Mouse (Mus musculus): ENCODE results near the gene Adgrb3. TPM values are rescaled to one million over a fixed set of nuclear protein-coding genes. Genes with fewer than 3 reads are reported as not detected.
A peak's percentile ranks its signal among the peaks of the same experiment; 100 is the strongest.

Gene Adgrb3
- total and polyA plus RNA-seq, 2 experiments from 2014 or later, result 54.6 to 90.7 TPM

- no peaks in the 10 kb centered on the region for H3K4me1 ChIP-seq (ENCODE audit: insufficient read depth, low read length)
These were observed 285.6 kb downstream of the Adgrb3 start for GRCm38 (mm10) chr1:25543915-25544314.

GRCm38 (mm10) chr1:25542891-25543290 is 286.6 kb downstream of the Adgrb3 start:
- H3K9ac ChIP-seq (replicated peaks; ENCODE audit: low read length, poor library complexity, severe bottlenecking), result no peak overlapping the region
- H3K4me1 ChIP-seq (ENCODE audit: insufficient read depth, low read length), result no peaks in the 10 kb centered on the region
- WGBS, result 45% methylated on average over 3 of the region's 3 CpGs
- H3K4me3 ChIP-seq (ENCODE audit: low read depth, low read length), result no peak overlapping the region
- H3K9me3 ChIP-seq (ENCODE audit: low read length), result no peaks in the 10 kb centered on the region
- ATAC-seq (ENCODE audit: low FRiP score) (no peak), DNase-seq (ENCODE audit: low spot score) (peak; percentile 7)
- H3K27ac ChIP-seq (ENCODE audit: low read depth, low read length), result no peak overlapping the region
- H3K36me3 ChIP-seq (ENCODE audit: insufficient read depth, low read length), result no peaks in the 10 kb centered on the region
- TF ChIP-seq CTCF (IDR thresholded peaks at IDR 0.05), result no peak
- H3K27me3 ChIP-seq (ENCODE audit: insufficient read depth, low read length), result no peaks in the 10 kb centered on the region
- no peak overlapping the region for H3K4me2 ChIP-seq (ENCODE audit: low read depth, low read length, poor library complexity, severe bottlenecking)

More at GRCm38 (mm10) chr1:25543915-25544314, 285.6 kb downstream of the Adgrb3 start:
- no peak for TF ChIP-seq CTCF (IDR thresholded peaks at IDR 0.05)
- Histone ChIP-seq H3K36me3 (ENCODE audit: insufficient read depth, low read length) (no peaks in the 10 kb centered on the region), H3K4me2 (ENCODE audit: low read depth, low read length, poor library complexity, severe bottlenecking) (no peak overlapping the region), H3K4me3 (ENCODE audit: low read depth, low read length) (no peak overlapping the region), H3K9me3 (ENCODE audit: low read length) (no peaks in the 10 kb centered on the region), H3K9ac (replicated peaks; ENCODE audit: low read length, poor library complexity, severe bottlenecking) (no peak overlapping the region), H3K27me3 (ENCODE audit: insufficient read depth, low read length) (no peaks in the 10 kb centered on the region), H3K27ac (ENCODE audit: low read depth, low read length) (no peak overlapping the region)
- no peak for ATAC-seq (ENCODE audit: low FRiP score)
- no peak for DNase-seq (ENCODE audit: low spot score)
- 76% methylated on average over 2 of the region's 2 CpGs for WGBS

GRCm38 (mm10) chr1:25526976-25527375 is 302.5 kb downstream of the Adgrb3 start:
- peak; percentile 73 for TF ChIP-seq CTCF (IDR thresholded peaks at IDR 0.05)
- H3K9me3 ChIP-seq (ENCODE audit: low read length), result no peaks in the 10 kb centered on the region

GRCm38 (mm10) chr1:25510321-25511055 is 319.0 kb downstream of the Adgrb3 start:
- H3K9ac ChIP-seq (replicated peaks; ENCODE audit: low read length, poor library complexity, severe bottlenecking), result no peak overlapping the region
- H3K27ac ChIP-seq (ENCODE audit: low read depth, low read length), result no peak overlapping the region
- H3K27me3 ChIP-seq (ENCODE audit: insufficient read depth, low read length), result no peaks in the 10 kb centered on the region
- ATAC-seq (ENCODE audit: low FRiP score), result no peak
- H3K4me2 ChIP-seq (ENCODE audit: low read depth, low read length, poor library complexity, severe bottlenecking), result no peak overlapping the region
- H3K4me3 ChIP-seq (ENCODE audit: low read depth, low read length), result no peak overlapping the region
- peak; percentile 88 for TF ChIP-seq CTCF (IDR thresholded peaks at IDR 0.05)
- no peaks in the 10 kb centered on the region for H3K9me3 ChIP-seq (ENCODE audit: low read length)
- peak; percentile 44 for DNase-seq (ENCODE audit: low spot score)
- 66% methylated on average over 10 of the region's 10 CpGs for WGBS
- H3K4me1 ChIP-seq (ENCODE audit: insufficient read depth, low read length), result no peaks in the 10 kb centered on the region
- no peaks in the 10 kb centered on the region for H3K36me3 ChIP-seq (ENCODE audit: insufficient read depth, low read length)

More at GRCm38 (mm10) chr1:25526976-25527375, 302.5 kb downstream of the Adgrb3 start:
- ATAC-seq (ENCODE audit: low FRiP score) (no peak), DNase-seq (ENCODE audit: low spot score) (peak; percentile 72)
- Histone ChIP-seq H3K4me3 (ENCODE audit: low read depth, low read length) (no peak overlapping the region), H3K36me3 (ENCODE audit: insufficient read depth, low read length) (peaks cover 6% of the 10 kb centered on the region; the same call in 1 of the 2 replicates), H3K4me2 (ENCODE audit: low read depth, low read length, poor library complexity, severe bottlenecking) (no peak overlapping the region), H3K27me3 (ENCODE audit: insufficient read depth, low read length) (no peaks in the 10 kb centered on the region), H3K4me1 (ENCODE audit: insufficient read depth, low read length) (no peaks in the 10 kb centered on the region), H3K9ac (replicated peaks; ENCODE audit: low read length, poor library complexity, severe bottlenecking) (no peak overlapping the region), H3K27ac (ENCODE audit: low read depth, low read length) (no peak overlapping the region)
- WGBS, result 46% methylated on average over 4 of the region's 4 CpGs

- ATAC-seq (ENCODE audit: low FRiP score) (peak; percentile 86), DNase-seq (ENCODE audit: low spot score) (peak; percentile 92)
- no peaks in the 10 kb centered on the region for H3K9me3 ChIP-seq (ENCODE audit: low read length)
- H3K4me2 ChIP-seq (ENCODE audit: low read depth, low read length, poor library complexity, severe bottlenecking), result no peak overlapping the region
- H3K27ac ChIP-seq (ENCODE audit: low read depth, low read length), result peak overlapping the region; percentile 19
- H3K4me3 ChIP-seq (ENCODE audit: low read depth, low read length), result no peak overlapping the region
- no peaks in the 10 kb centered on the region for H3K27me3 ChIP-seq (ENCODE audit: insufficient read depth, low read length)
- WGBS, result 3% methylated on average over 4 of the region's 4 CpGs
- TF ChIP-seq CTCF (IDR thresholded peaks at IDR 0.05), result peak; percentile 84
- H3K36me3 ChIP-seq (ENCODE audit: insufficient read depth, low read length), result no peaks in the 10 kb centered on the region
- H3K4me1 ChIP-seq (ENCODE audit: insufficient read depth, low read length), result no peaks in the 10 kb centered on the region
- no peak overlapping the region for H3K9ac ChIP-seq (replicated peaks; ENCODE audit: low read length, poor library complexity, severe bottlenecking)
These were observed 325.2 kb downstream of the Adgrb3 start for GRCm38 (mm10) chr1:25504313-25504712.

GRCm38 (mm10) chr1:25503524-25503923 is 326.0 kb downstream of the Adgrb3 start:
- no peak for ATAC-seq (ENCODE audit: low FRiP score)
- Histone ChIP-seq H3K27ac (ENCODE audit: low read depth, low read length) (peak overlapping the region; percentile 43; the same call in 1 of the 2 replicates), H3K4me3 (ENCODE audit: low read depth, low read length) (no peak overlapping the region), H3K9ac (replicated peaks; ENCODE audit: low read length, poor library complexity, severe bottlenecking) (no peak overlapping the region), H3K27me3 (ENCODE audit: insufficient read depth, low read length) (no peaks in the 10 kb centered on the region), H3K4me1 (ENCODE audit: insufficient read depth, low read length) (no peaks in the 10 kb centered on the region), H3K36me3 (ENCODE audit: insufficient read depth, low read length) (no peaks in the 10 kb centered on the region), H3K9me3 (ENCODE audit: low read length) (no peaks in the 10 kb centered on the region), H3K4me2 (ENCODE audit: low read depth, low read length, poor library complexity, severe bottlenecking) (no peak overlapping the region)
- DNase-seq (ENCODE audit: low spot score), result no peak
- no peak for TF ChIP-seq CTCF (IDR thresholded peaks at IDR 0.05)
- WGBS, result 55% methylated on average over 4 of the region's 4 CpGs
